Mouse (Mus musculus) C2C12 (cell line): ENCODE measurements around the gene Blnk. TPM values are rescaled to one million over a fixed set of nuclear protein-coding genes. Genes with fewer than 3 reads are reported as not detected.

Source experiments
- H3K27me3 ChIP-seq: one replicate; pipeline ENCODE4 v1.6.1; 2011; ENCODE audit not compliant: control insufficient read depth, insufficient read depth, insufficient read length
- H3K36me3 ChIP-seq: one replicate; pipeline ENCODE4 v1.6.1; 2011; ENCODE audit not compliant: control insufficient read depth, insufficient read depth
- H3K4me3 ChIP-seq: one replicate; pipeline ENCODE4 v1.5.1; 2011; ENCODE audit warnings: mild to moderate bottlenecking, control low read depth; ENCODE audit not compliant: poor library complexity, insufficient read depth, severe bottlenecking
- H3K79me2 ChIP-seq: one replicate; pipeline ENCODE4 v1.6.1; 2011; ENCODE audit not compliant: control insufficient read depth, insufficient read depth
- H3K79me3 ChIP-seq: one replicate; pipeline ENCODE4 v1.6.1; 2011; ENCODE audit warnings: low read depth, control low read depth
- H3ac ChIP-seq: one replicate; pipeline ENCODE3; 2011; ENCODE audit warnings: low read depth; ENCODE audit not compliant: control insufficient read depth, insufficient read length
- CEBPB ChIP-seq: IDR thresholded peaks from one replicate; pipeline ENCODE4 v1.6.1; 2011; ENCODE audit warnings: low read depth, mild to moderate bottlenecking, control low read depth, moderate library complexity
- CTCF ChIP-seq: IDR thresholded peaks from one replicate; pipeline ENCODE4 v1.5.1; 2011; ENCODE audit not compliant: control insufficient read depth, insufficient read depth, insufficient read length
- FOSL1 ChIP-seq: IDR thresholded peaks from one replicate; pipeline ENCODE4 v1.8.0; 2011; ENCODE audit warnings: mild to moderate bottlenecking, low read length; ENCODE audit not compliant: poor library complexity, insufficient read depth, severe bottlenecking
- MAX ChIP-seq: IDR thresholded peaks from one replicate; pipeline ENCODE4 v1.6.1; 2011; ENCODE audit warnings: mild to moderate bottlenecking, control low read depth
- MYOD1 ChIP-seq: IDR thresholded peaks from one replicate; pipeline ENCODE4 v1.6.1; 2011; ENCODE audit warnings: low read depth; ENCODE audit not compliant: control insufficient read depth, insufficient read length
- MYOG ChIP-seq: IDR thresholded peaks from one replicate; pipeline ENCODE4 v1.6.1; 2011; ENCODE audit not compliant: control insufficient read depth, insufficient read length; ENCODE audit errors: extremely low read depth
- USF1 ChIP-seq: IDR thresholded peaks from one replicate; pipeline ENCODE4 v1.6.1; 2011; ENCODE audit warnings: low read depth, mild to moderate bottlenecking, control low read depth, moderate library complexity
- polyA plus RNA-seq: library from polyadenylated mRNA; unstranded; fragments of >200 nt; fragmentation: generic; extraction: Trizol; gene quantifications from one replicate; pipeline ENCODE4 v1.2.1, GENCODE M21; 2012; ENCODE audit warnings: missing spikeins

The Blnk gene
- polyA plus RNA-seq, 1 experiment, result 6.5 TPM

GRCm38 (mm10) chr19:40984536-40984935, 9.8 kb downstream of the Blnk start:
- TF ChIP-seq MYOG, result no peak
- no peak for TF ChIP-seq MAX
- H3K79me2 ChIP-seq, result peaks cover 21% of the 10 kb centered on the region
- H3K36me3 ChIP-seq, result no peaks in the 10 kb centered on the region
- H3ac ChIP-seq, result no peak overlapping the region
- no peaks in the 10 kb centered on the region for H3K27me3 ChIP-seq
- no peak overlapping the region for H3K4me3 ChIP-seq
- peaks cover 9% of the 10 kb centered on the region for H3K79me3 ChIP-seq

DNA sequence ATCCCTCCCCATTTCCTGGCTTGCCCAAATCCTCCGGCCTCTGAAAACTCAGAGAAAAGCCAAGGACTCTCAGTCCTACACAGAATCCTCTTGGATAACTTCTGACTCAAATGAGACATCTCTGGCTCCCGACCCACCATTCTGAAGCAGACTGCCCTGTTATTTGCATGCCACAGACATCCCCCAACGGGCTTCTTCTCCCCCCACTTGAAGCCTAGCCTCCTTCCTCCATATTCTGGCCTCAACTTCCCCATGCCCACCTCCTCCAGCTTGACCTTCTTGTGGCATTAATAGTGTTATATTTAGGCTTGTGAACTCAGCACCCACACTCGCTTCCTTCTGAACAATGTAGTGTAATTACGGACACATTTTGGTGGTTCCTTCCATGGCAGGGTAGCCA, 13.7 kb downstream of the Blnk start:
- Histone ChIP-seq H3ac (no peak overlapping the region), H3K79me3 (peaks cover 4% of the 10 kb centered on the region), H3K27me3 (no peaks in the 10 kb centered on the region), H3K4me3 (no peak overlapping the region), H3K79me2 (no peaks in the 10 kb centered on the region), H3K36me3 (no peaks in the 10 kb centered on the region)
- TF ChIP-seq CTCF (no peak), MYOG (no peak), FOSL1 (no peak), CEBPB (no peak), MAX (no peak), MYOD1 (no peak), USF1 (no peak)

DNA sequence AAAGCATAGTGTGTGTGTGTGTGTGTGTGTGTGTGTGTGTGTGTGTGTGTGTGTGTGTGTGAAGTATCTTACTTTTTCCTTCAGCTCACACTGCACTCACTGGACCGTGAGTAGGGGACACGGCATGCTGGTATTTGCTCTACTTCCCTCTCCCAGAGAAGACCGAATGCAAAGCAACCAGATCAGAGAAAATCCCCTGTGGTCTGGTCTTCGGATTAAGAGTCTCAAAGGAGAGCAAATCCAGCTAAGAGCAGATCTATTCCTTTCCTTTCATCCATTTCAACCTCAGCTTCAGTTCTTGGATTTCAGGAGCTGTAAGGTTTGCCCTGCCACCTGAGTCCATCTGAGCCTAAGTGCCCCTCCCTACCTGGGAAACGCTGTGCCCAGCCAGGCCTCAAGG, 16.3 kb downstream of the Blnk start:
- Histone ChIP-seq H3K79me2 (no peaks in the 10 kb centered on the region), H3ac (no peak overlapping the region), H3K36me3 (no peaks in the 10 kb centered on the region), H3K79me3 (peaks cover 4% of the 10 kb centered on the region), H3K4me3 (no peak overlapping the region), H3K27me3 (no peaks in the 10 kb centered on the region)
- TF ChIP-seq CEBPB, result no peak
- no peak for TF ChIP-seq USF1
- no peak for TF ChIP-seq MYOD1
- TF ChIP-seq FOSL1, result no peak
- no peak for TF ChIP-seq CTCF
- no peak for TF ChIP-seq MYOG
- TF ChIP-seq MAX, result no peak

DNA sequence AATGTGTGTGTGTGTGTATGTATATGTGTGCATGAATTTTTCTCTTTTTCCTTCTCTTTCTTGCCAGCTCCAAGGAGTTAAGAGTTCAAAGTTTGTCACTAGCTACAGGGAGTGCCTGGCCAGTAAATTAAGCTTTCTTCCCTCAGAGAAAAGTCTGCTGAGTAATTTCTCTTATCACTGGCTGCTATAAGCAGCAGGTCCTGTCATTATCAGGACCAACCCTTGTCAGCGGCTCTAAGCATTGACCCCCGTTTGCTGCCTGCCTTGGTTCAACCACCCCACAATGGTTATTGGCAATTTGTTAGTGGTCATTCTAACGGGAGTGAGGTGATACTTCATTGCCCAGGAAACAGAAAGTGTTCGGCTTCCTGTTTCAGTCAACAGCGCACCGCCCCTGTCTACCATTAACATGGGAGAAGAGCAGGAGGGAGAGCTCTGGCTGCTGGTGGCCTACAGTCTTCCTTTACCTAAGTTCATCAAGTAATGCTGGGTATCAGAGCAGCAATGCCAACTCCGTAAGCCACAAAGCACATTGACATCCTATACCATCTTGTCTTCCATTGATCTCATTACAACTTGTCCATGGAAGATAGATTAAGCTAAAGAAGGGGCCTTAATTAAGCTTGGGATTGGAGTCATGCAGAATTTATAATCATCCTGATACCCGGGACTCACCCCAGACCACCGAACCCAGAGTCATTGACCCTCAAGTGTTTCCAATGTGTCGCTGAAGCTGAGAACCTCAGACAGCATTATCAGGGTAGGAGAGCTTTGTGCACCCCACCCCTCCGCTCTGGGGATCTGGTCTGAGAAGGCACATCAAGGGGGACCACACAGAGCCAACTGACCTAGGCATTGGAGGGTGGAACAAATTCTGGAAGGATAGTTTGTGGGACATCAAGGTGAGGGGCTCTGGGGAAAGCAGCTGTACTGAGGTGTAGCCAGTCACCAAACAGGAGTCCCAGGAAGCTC, 17.1 kb downstream of the Blnk start:
- peaks cover under 1% of the 10 kb centered on the region for H3K36me3 ChIP-seq
- H3K4me3 ChIP-seq, result no peak overlapping the region
- H3ac ChIP-seq, result no peak overlapping the region
- peaks cover 4% of the 10 kb centered on the region for H3K79me3 ChIP-seq
- H3K27me3 ChIP-seq, result no peaks in the 10 kb centered on the region
- TF ChIP-seq MYOG (no peak), USF1 (no peak), CTCF (no peak), FOSL1 (no peak), CEBPB (no peak), MYOD1 (no peak), MAX (no peak)
- H3K79me2 ChIP-seq, result no peaks in the 10 kb centered on the region

DNA sequence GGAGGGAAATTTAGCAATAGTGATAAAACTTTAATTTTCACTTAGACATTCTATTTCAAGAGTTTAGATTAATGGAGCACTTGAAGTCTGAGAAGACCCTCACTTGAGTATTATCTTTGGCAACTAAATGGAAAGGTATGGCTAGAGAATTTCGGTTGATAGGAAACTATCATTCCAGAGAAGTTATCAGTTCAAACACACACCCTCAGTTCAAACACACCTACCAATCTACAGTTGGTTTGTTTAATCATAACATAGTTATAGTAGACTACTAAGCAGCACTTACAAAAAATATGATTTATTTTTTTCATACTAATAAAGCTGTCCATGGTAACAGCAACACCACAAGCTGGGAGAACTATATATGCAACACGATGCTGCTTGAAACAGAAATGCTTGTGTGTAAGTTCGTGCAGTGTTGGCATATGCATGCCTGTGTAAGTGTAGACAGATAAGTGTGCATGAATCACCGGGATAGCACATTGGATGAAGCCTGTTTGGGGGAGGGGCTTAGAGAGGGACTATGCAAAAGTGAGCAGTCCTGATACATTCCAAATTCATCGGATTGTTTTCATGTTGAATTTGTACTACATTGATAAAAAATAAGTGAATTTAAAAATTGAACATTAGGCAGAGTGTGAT, 22.9 kb downstream of the Blnk start:
- TF ChIP-seq FOSL1 (no peak), MAX (no peak)
- H3ac ChIP-seq, result no peak overlapping the region
- no peaks in the 10 kb centered on the region for H3K79me2 ChIP-seq
- peaks cover 14% of the 10 kb centered on the region for H3K36me3 ChIP-seq
- H3K4me3 ChIP-seq, result no peak overlapping the region
- H3K79me3 ChIP-seq, result no peaks in the 10 kb centered on the region
- no peaks in the 10 kb centered on the region for H3K27me3 ChIP-seq

DNA sequence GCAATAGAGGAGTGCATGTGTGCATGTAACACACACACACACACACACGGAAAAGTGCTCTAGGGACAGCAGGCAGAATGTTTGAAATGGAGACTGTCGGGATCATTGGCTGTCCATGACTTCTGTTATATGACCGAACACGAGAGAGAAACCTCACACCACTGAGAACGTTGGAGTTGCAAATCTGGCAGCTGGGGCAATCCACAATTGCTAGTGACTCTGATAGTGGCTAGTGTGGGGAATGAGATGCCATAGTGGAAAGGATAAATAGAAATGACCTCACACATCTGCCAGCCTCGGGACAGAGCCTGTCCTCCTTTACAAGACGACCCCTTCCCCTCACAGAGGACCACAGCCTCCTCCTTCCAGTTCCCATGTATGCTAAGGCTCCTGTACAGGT, 23.6 kb downstream of the Blnk start:
- H3K79me2 ChIP-seq, result no peaks in the 10 kb centered on the region
- H3K27me3 ChIP-seq, result no peaks in the 10 kb centered on the region
- no peak for TF ChIP-seq CEBPB
- TF ChIP-seq MYOD1, result no peak
- TF ChIP-seq CTCF, result no peak
- no peak for TF ChIP-seq MAX
- no peak for TF ChIP-seq USF1
- TF ChIP-seq FOSL1, result no peak
- no peak for TF ChIP-seq MYOG
- peaks cover 14% of the 10 kb centered on the region for H3K36me3 ChIP-seq
- H3ac ChIP-seq, result no peak overlapping the region
- no peak overlapping the region for H3K4me3 ChIP-seq
- H3K79me3 ChIP-seq, result no peaks in the 10 kb centered on the region
